Mouse (Mus musculus) C2C12 (cell line): Measurements from ENCODE around the gene 4933406M09Rik. TPM values are rescaled to one million over a fixed set of nuclear protein-coding genes. Genes with fewer than 3 reads are reported as not detected.

ENCODE experiments used
- H3K27me3 ChIP-seq: one replicate; pipeline ENCODE4 v1.6.1; 2011; ENCODE audit not compliant: control insufficient read depth, insufficient read depth, insufficient read length
- H3K36me3 ChIP-seq: one replicate; pipeline ENCODE4 v1.6.1; 2011; ENCODE audit not compliant: control insufficient read depth, insufficient read depth
- H3K4me3 ChIP-seq: one replicate; pipeline ENCODE4 v1.5.1; 2011; ENCODE audit warnings: mild to moderate bottlenecking, control low read depth; ENCODE audit not compliant: poor library complexity, insufficient read depth, severe bottlenecking
- H3K79me2 ChIP-seq: one replicate; pipeline ENCODE4 v1.6.1; 2011; ENCODE audit not compliant: control insufficient read depth, insufficient read depth
- H3K79me3 ChIP-seq: one replicate; pipeline ENCODE4 v1.6.1; 2011; ENCODE audit warnings: low read depth, control low read depth
- H3ac ChIP-seq: one replicate; pipeline ENCODE3; 2011; ENCODE audit warnings: low read depth; ENCODE audit not compliant: control insufficient read depth, insufficient read length
- CEBPB ChIP-seq: IDR thresholded peaks from one replicate; pipeline ENCODE4 v1.6.1; 2011; ENCODE audit warnings: low read depth, mild to moderate bottlenecking, control low read depth, moderate library complexity
- CTCF ChIP-seq: IDR thresholded peaks from one replicate; pipeline ENCODE4 v1.5.1; 2011; ENCODE audit not compliant: control insufficient read depth, insufficient read depth, insufficient read length
- FOSL1 ChIP-seq: IDR thresholded peaks from one replicate; pipeline ENCODE4 v1.8.0; 2011; ENCODE audit warnings: mild to moderate bottlenecking, low read length; ENCODE audit not compliant: poor library complexity, insufficient read depth, severe bottlenecking
- MAX ChIP-seq: IDR thresholded peaks from one replicate; pipeline ENCODE4 v1.6.1; 2011; ENCODE audit warnings: mild to moderate bottlenecking, control low read depth
- MYOD1 ChIP-seq: IDR thresholded peaks from one replicate; pipeline ENCODE4 v1.6.1; 2011; ENCODE audit warnings: low read depth; ENCODE audit not compliant: control insufficient read depth, insufficient read length
- MYOG ChIP-seq: IDR thresholded peaks from one replicate; pipeline ENCODE4 v1.6.1; 2011; ENCODE audit not compliant: control insufficient read depth, insufficient read length; ENCODE audit errors: extremely low read depth
- USF1 ChIP-seq: IDR thresholded peaks from one replicate; pipeline ENCODE4 v1.6.1; 2011; ENCODE audit warnings: low read depth, mild to moderate bottlenecking, control low read depth, moderate library complexity
- polyA plus RNA-seq: library from polyadenylated mRNA; unstranded; fragments of >200 nt; fragmentation: generic; extraction: Trizol; gene quantifications from one replicate; pipeline ENCODE4 v1.2.1, GENCODE M21; 2012; ENCODE audit warnings: missing spikeins

The 4933406M09Rik gene
- polyA plus RNA-seq, 1 experiment, result not detected

DNA sequence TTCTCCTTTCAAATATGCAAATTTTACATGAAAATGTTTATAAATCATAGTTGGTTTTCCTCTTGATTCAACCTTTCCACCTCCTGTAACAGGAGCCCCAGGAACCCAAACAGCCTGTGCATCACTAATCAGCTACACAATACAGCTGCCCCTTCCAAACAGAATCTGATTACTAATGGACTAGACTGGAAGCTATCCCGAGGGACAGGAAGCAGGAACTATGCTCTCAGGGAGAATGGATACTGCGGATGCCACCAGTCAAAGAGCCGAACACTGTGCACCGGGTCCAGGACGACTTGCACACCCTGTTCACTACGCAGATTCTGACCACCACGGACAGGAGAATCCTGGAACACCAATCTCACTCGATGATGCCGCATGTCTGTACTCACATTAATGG lies 37.9 kb upstream of the 4933406M09Rik start:
- Histone ChIP-seq H3K79me2 (no peaks in the 10 kb centered on the region), H3ac (no peak overlapping the region), H3K36me3 (peaks cover 72% of the 10 kb centered on the region), H3K27me3 (no peaks in the 10 kb centered on the region), H3K4me3 (no peak overlapping the region), H3K79me3 (no peaks in the 10 kb centered on the region)
- TF ChIP-seq MAX, result no peak
- no peak for TF ChIP-seq CTCF
- no peak for TF ChIP-seq MYOD1
- TF ChIP-seq MYOG, result no peak
- no peak for TF ChIP-seq USF1
- no peak for TF ChIP-seq CEBPB
- no peak for TF ChIP-seq FOSL1

DNA sequence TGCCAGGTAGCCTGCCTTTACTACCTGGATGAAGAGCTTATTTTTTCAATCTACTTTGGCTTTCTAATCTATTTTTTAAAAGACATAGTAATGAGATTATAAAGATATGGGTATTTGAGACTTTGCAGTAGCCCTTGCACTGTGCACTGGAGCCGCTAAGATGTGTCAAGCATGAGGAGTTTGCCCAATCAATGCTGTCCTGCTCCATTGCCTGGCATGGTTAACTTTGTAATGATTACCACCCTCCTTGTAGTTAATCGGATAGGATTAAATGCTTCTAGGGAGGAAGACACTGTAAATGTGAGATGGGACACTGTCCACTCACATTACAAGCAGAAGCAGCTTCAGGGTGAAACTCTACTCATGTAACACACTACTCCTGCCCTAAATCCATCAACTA lies 32.4 kb upstream of the 4933406M09Rik start:
- Histone ChIP-seq H3K79me3 (peaks cover 9% of the 10 kb centered on the region), H3K36me3 (peaks cover 92% of the 10 kb centered on the region), H3K27me3 (no peaks in the 10 kb centered on the region), H3K4me3 (no peak overlapping the region), H3ac (no peak overlapping the region), H3K79me2 (peaks cover 17% of the 10 kb centered on the region)
- TF ChIP-seq MAX, result no peak
- TF ChIP-seq CEBPB, result no peak

DNA sequence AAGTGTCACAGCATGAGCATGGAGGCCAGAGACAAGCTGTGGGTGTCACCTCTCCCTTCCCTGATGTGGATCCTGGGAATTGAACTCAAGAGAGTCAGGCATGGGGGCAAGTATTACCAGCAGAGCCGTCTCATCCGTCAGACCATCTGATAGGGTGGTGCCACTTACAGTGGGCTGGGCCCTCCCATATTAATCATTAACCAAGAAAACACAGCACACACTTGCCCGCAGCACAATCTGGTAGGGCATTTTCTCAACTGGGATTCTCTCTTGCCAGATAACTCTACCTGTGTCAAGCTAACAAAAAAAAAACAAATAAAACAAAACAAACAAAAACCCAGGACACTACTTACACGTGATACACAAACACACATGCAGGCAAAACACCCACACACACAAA lies 28.3 kb upstream of the 4933406M09Rik start:
- H3K4me3 ChIP-seq, result no peak overlapping the region
- peaks cover 50% of the 10 kb centered on the region for H3K79me2 ChIP-seq
- TF ChIP-seq CEBPB, result no peak
- TF ChIP-seq MYOG, result no peak
- no peak for TF ChIP-seq FOSL1
- no peak for TF ChIP-seq MAX
- TF ChIP-seq MYOD1, result no peak
- no peak for TF ChIP-seq CTCF
- no peak for TF ChIP-seq USF1
- H3ac ChIP-seq, result no peak overlapping the region
- H3K27me3 ChIP-seq, result no peaks in the 10 kb centered on the region
- H3K79me3 ChIP-seq, result peaks cover 39% of the 10 kb centered on the region
- peaks cover 77% of the 10 kb centered on the region for H3K36me3 ChIP-seq

DNA sequence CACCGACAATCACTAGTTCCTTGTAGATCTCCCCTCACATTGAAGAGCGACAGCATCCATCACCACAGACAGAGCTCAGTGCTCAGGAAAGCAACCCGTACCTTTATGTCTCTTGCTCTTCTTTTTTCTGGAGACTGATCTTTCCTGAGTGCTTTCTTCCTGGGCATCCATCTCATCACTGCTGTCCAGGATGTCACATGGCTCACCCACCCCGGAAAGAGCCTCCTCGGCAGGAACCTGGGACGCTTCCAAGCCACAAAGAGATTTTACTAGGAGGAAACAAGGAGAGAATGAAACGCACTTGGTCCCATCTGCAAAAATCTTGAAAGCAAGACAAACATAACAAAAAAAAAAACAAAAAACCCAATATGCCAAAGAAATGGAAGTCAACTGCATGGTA lies 25.1 kb upstream of the 4933406M09Rik start:
- Histone ChIP-seq H3K79me3 (peaks cover 36% of the 10 kb centered on the region), H3K27me3 (no peaks in the 10 kb centered on the region), H3K79me2 (peaks cover 50% of the 10 kb centered on the region), H3ac (no peak overlapping the region), H3K36me3 (peaks cover 46% of the 10 kb centered on the region), H3K4me3 (peak overlapping the region; percentile 68)
- TF ChIP-seq CTCF (no peak), USF1 (peak; percentile 18)

GRCm38 (mm10) chr1:134361195-134361856 lies 24.4 kb upstream of the 4933406M09Rik start:
- Histone ChIP-seq H3K79me2 (peaks cover 47% of the 10 kb centered on the region), H3K36me3 (peaks cover 39% of the 10 kb centered on the region), H3K79me3 (peaks cover 35% of the 10 kb centered on the region), H3K4me3 (peak overlapping the region; percentile 68), H3ac (peak overlapping the region; percentile 84), H3K27me3 (no peaks in the 10 kb centered on the region)
- no peak for TF ChIP-seq FOSL1
- TF ChIP-seq USF1, result no peak
- TF ChIP-seq CTCF, result no peak
- TF ChIP-seq MAX, result no peak
- TF ChIP-seq MYOD1, result no peak
- no peak for TF ChIP-seq MYOG
- no peak for TF ChIP-seq CEBPB

GRCm38 (mm10) chr1:134361857-134362212 lies 23.9 kb upstream of the 4933406M09Rik start, which contains the start of gene Tmem183a:
Gene Tmem183a (minus strand): TSS chr1:134361979.
- Histone ChIP-seq H3K27me3 (no peaks in the 10 kb centered on the region), H3K36me3 (peaks cover 36% of the 10 kb centered on the region), H3K4me3 (peak within 1 kb of the TSS; percentile 68), H3K79me3 (peaks cover 34% of the 10 kb centered on the region), H3ac (peak within 1 kb of the TSS; percentile 84), H3K79me2 (peaks cover 42% of the 10 kb centered on the region)
- TF ChIP-seq MYOG (no peak), MYOD1 (no peak), MAX (no peak), FOSL1 (no peak), CTCF (no peak), USF1 (no peak), CEBPB (no peak)
